Mouse (Mus musculus) right cerebral cortex, postnatal 36 days (tissue): Measurements from ENCODE around the gene Reep1.

ENCODE experiments used
- DNase-seq, 2 experiments: peaks; one replicate each; pipeline ENCODE4 v3.0.0; 2022; ENCODE audit warnings: low spot score in 2 of 2, mixed read lengths in 1 of 2

The Reep1 gene

GRCm38 (mm10) chr6:71707511-71708501, at the start of gene Reep1:
Gene Reep1 (plus strand): TSS chr6:71707561.
- peak; percentile 48 to 52 for DNase-seq

DNA sequence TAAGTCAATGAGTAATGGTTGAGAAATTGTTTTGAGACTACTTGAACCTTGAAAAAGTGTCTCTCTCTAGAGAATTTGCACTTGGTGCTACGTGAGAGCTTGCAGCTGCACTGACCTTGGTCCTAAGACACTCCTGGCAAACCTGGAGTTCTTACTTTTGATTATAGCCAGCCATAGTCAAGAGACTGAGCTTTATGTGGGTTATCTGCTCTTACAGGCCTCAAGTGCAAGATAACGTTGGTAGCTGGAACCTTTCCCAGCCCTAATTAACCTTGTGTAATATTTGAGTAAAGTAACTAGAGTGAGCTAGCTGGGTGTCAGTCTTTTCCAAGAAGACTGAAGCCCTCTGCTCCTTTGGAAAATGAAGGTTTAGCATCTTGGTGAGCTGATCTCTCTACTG, 49.1 kb upstream of the Reep1 start:
- no peak for DNase-seq

DNA sequence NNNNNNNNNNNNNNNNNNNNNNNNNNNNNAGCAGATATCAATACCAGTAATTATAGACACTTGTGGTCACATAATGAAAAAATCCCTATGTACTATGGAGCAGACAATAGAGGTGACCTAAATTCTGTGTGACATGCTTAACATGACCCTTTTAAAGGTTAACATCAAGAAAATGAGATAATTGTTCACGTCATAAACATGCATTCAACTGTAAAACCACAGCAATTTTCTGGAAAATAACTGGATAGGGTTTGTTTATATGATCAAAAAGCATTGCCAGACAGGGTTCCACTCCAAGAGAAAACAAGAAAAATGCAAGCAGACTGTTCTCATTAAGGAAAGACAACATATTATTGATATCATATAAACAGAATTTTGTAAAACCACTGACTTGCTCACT, 42.9 kb upstream of the Reep1 start:
- DNase-seq = no peak

GRCm38 (mm10) chr6:71673166-71673565, 34.2 kb upstream of the Reep1 start:
- no peak for DNase-seq

DNA sequence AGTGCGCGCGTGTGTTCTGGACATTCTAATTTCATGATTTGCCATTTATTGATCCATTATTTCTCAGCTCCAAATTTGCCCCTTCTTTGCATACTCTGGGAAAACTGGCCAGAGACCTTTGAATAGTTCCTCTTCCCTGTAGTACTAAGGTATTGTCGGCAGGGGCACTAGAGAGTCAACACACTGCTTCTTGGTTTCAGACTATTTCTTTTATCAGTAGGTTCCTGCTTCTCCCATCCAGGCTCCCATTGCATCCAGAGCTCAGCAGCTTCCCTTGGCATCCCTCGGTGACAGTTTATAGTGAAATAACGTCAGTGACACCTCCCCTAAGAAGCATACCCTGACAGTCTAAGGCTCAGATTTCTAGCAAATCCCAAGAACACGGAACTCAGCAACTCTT, 28.5 kb upstream of the Reep1 start:
- no peak for DNase-seq

GRCm38 (mm10) chr6:71695150-71695549, 12.2 kb upstream of the Reep1 start:
- no peak for DNase-seq

DNA sequence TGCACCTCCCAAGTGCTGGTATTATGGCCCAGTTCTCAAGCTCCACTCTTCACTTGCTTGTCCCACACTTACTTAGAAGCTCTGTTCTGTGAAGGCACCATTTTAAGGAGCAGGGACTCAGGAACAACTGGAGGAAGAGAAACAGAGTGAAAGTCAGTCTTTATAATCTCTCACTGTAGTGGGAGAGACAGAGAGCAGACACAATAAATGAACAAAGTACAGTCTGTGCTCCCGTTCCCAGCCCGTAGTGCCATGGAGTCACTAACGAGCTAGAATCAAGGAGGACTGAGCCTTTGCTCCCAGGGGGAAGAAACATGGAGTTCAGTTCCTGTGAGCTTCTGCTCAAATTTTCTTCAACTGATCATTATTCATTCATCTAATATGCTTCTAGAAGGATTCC, 11.8 kb upstream of the Reep1 start:
- no peak for DNase-seq

GRCm38 (mm10) chr6:71706871-71707270, 490 bp upstream of the Reep1 start:
- no peak for DNase-seq

- no peak for DNase-seq
Measured at GRCm38 (mm10) chr6:71708528-71708927, 1.2 kb downstream of the Reep1 start.

DNA sequence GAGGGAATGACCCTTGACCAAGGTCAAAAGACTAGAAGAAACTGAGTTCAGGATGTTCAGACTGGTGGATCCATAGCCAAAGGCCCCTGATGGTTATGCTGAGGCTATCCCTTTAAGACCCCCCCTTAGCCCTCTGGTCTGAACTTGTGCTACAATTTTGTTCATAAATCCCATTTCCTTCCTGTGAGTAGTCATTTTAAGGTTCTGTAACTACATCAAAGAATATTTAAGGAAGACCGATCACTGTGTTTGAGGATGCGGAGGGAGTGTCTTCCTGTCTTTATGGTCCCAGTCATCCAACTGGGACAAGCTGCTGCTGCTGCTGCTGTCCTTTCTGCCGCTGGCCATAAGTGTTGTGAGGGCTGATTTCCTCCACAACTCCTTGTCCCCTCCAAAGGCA, 3.0 kb downstream of the Reep1 start:
- no peak for DNase-seq

DNA sequence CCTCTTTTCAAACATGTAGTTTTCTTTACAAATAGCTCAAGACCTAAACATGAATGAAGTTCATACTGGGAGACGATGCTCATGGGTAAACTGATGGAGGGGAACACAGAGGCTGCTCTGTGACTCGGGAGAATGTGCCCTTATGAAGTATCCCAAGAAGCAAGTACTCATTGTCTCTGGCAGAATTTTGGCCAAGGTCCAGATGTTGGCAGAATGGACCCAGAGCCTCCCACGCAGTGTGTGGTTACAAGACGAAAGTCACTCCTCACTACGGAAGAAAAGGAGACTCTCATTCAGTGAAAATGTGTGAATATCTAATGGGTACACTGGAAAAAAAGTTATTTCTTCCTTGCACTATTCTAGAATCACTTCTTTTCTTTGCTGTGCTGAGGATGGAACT, 3.8 kb downstream of the Reep1 start:
- no peak for DNase-seq

DNA sequence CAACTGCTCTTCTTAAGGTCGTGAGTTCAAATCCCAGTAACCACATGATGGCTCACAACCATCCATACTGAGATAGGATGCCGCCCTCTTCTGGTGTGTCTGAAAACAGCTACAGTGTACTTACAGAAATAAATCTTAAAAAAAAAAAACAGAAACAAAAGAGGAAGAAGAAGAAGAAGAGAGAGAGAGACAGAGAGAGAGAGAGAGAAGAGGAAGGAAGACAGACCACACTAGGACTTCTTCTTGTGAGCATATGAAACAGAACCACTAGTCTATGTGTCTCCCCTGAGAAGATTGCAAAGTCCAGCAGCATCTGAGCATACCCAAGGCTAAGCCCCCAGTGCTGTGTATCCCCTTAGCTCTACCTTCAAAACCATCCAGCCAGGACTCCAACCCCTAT, 6.2 kb downstream of the Reep1 start:
- DNase-seq = no peak

DNA sequence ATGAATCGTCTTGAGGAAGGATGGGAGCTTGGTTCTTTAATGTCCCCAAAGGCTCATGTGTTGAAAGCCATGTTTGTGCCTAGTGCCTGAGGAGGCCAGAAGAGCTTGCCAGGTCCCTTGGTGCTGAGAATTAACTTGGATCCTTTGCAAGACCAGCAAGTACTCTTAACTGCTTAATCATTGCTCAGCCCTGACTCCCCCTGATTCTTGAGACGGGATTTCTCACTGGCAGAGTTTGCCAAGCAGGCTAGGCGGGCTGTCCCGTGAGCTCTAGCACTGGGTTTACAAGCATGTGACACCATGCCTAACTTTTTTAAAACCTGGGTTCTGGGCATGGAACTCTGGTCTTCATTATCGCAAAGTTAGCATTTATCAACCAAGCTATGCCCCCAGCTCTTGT, 7.6 kb downstream of the Reep1 start:
- DNase-seq = no peak

- DNase-seq = no peak
Measured at GRCm38 (mm10) chr6:71716434-71716833, 9.1 kb downstream of the Reep1 start.

DNA sequence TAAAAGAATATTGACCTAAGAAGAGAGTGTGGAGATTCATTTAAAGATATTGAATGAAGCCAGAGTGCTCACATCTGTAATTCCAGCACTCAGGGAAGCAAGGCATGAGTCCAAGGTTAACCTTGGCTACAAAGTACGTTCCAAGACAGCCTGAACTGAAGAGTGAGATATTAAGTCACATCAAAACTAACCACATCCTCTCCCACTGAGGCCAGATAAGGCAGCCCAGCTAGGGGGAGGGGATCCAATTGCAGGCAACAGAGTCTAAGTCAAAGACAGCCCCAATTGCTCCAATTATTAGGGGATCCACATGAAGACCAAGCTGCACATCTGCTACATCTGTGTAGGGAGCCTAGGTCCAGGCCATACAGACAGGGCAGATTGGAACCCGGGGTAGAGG, 11.0 kb downstream of the Reep1 start:
- no peak for DNase-seq

DNA sequence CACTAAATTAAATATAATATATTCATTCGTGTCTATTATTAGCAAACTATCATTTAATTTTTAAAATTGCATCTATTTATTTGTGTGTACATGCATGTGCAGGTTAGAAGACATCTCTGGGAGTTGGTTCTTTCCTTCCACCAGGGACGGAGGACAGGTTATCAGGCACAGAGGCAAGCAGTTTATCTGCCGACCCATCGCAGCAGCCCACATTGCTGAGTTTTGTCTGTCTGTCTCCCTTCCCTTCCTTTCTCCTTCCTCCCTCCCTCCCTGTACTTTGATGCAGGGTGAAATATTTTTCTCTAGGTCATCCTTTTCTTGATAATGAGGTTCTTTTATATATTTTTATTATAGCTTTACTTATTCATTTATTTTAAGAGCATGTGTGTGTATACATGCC, 11.9 kb downstream of the Reep1 start:
- no peak for DNase-seq

- DNase-seq = no peak
Measured at GRCm38 (mm10) chr6:71722988-71723387, 15.6 kb downstream of the Reep1 start.

DNA sequence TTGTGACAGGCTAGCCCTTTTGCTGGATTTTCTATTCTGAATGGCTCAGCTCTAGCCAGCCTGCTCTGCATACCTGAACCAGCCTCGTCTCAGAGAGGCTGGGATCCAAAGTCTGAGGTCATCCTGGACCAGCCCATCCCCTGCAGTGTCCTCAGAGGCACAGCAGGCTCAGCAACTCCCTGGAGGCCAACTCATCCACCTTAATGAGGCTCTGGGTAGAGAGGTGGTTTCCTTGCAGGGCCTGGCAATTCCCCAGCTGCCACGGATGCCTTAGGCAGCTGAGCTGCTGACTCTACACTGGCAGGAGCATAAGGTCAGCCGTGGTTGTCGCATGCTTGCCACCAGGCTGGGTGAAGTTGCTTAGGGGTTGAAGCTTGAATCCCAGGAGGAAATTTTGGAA, 16.2 kb downstream of the Reep1 start:
- DNase-seq = no peak

- no peak for DNase-seq
Measured at GRCm38 (mm10) chr6:71726710-71727109, 19.3 kb downstream of the Reep1 start.

GRCm38 (mm10) chr6:71728306-71728705, 20.9 kb downstream of the Reep1 start:
- no peak for DNase-seq

GRCm38 (mm10) chr6:71734910-71735599, 27.7 kb downstream of the Reep1 start:
- DNase-seq = no peak

- DNase-seq = no peak
Measured at GRCm38 (mm10) chr6:71735600-71736010, 28.2 kb downstream of the Reep1 start.

DNA sequence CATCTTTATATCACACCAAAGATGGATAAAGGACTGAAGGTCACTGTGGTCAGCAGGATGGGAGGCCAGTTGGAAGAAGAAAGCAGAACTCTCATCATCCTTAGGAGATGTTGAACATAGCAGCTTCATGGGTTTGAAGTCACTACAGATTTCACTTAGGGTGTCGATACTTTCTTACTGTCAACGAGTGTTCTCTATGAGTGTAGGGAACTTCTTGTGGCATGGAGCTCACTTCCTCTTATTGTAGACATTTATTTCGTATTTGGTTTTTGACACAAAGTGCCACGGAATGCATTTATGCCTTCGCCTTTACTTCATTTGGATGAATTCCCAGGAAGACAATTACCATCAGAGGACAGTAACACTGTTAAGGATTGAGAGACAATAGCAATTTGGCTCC, 28.7 kb downstream of the Reep1 start:
- no peak for DNase-seq
